Mouse (Mus musculus): ENCODE measurements at regions not wholly inside any gene's neighbourhood (a gene's known extent, or its start where the extent isn't known, plus 50 kb on each side); places are given as distances from the start of the nearest gene placed in this dataset.

- Histone ChIP-seq H3K4me1 (replicated peaks) (no peaks in the 10 kb centered on the region), H3K27me3 (no peaks in the 10 kb centered on the region; the same call in 1 of the 2 replicates), H3K4me2 (no peak overlapping the region), H3K36me3 (no peaks in the 10 kb centered on the region), H3K27ac (no peak overlapping the region), H3K4me3 (replicated peaks) (no peak overlapping the region), H3K9me3 (replicated peaks) (no peaks in the 10 kb centered on the region), H3K9ac (no peak overlapping the region)
- DNase-seq = no peak
- no peak for ATAC-seq (ENCODE audit: low read depth)
- WGBS (ENCODE audit: insufficient replicate concordance) = 66% methylated on average over 6 of the region's 6 CpGs
Observed at GRCm38 (mm10) chr6:31263821-31264220, 134.7 kb upstream of the Mkln1 start.

DNA sequence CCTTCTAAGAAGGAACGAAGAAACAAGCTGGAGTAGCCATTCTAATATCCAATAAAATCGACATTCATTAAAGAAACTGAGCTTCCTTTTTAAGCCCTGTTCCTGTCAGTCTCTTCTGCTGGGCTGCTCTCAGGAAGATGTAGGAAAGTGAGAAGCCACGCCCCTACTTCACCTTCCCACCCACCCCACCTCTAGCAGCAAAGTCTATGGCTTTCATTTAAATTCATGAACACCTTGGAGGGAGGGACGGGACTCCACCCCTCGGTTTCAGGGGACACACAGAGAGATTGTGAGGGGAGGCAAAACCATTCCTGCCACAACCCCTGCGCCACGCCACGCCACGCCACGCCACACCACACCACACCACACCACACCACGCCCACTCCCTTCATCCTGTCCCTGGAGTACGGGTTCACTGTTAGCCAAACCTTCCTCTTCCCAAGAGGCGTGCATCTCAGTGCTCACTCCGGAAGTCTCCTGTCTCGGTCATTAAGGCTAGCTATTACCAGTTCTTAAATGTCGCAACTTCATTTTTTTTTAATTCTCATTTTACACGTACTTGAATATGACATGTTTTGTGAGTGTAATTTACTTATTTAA lies 132.0 kb upstream of the Mkln1 start:
- Histone ChIP-seq H3K36me3 (no peaks in the 10 kb centered on the region), H3K27ac (no peak overlapping the region), H3K9me3 (replicated peaks) (no peaks in the 10 kb centered on the region), H3K27me3 (no peaks in the 10 kb centered on the region), H3K4me3 (replicated peaks) (no peak overlapping the region), H3K9ac (no peak overlapping the region), H3K4me2 (no peak overlapping the region), H3K4me1 (replicated peaks) (no peaks in the 10 kb centered on the region)
- ATAC-seq (ENCODE audit: low read depth) = no peak
- 51% methylated on average over 17 of the region's 17 CpGs for WGBS (ENCODE audit: insufficient replicate concordance)
- DNase-seq = no peak

GRCm38 (mm10) chr6:31268057-31268456 lies 130.5 kb upstream of the Mkln1 start:
- ATAC-seq (ENCODE audit: low read depth) (no peak), DNase-seq (no peak)
- Histone ChIP-seq H3K27me3 (no peaks in the 10 kb centered on the region), H3K4me3 (replicated peaks) (no peak overlapping the region), H3K9me3 (replicated peaks) (no peaks in the 10 kb centered on the region), H3K36me3 (no peaks in the 10 kb centered on the region), H3K4me1 (replicated peaks) (no peaks in the 10 kb centered on the region), H3K4me2 (no peak overlapping the region), H3K9ac (no peak overlapping the region), H3K27ac (no peak overlapping the region)
- 31% methylated on average over 2 of the region's 2 CpGs for WGBS (ENCODE audit: insufficient replicate concordance)

GRCm38 (mm10) chr6:31273816-31274215 lies 124.7 kb upstream of the Mkln1 start:
- peaks cover 6% of the 10 kb centered on the region; the same call in 1 of the 2 replicates for H3K27me3 ChIP-seq
- no peak overlapping the region for H3K27ac ChIP-seq
- 47% methylated on average over 5 of the region's 5 CpGs for WGBS (ENCODE audit: insufficient replicate concordance)
- H3K4me2 ChIP-seq = no peak overlapping the region
- H3K4me1 ChIP-seq (replicated peaks) = no peaks in the 10 kb centered on the region
- no peak overlapping the region for H3K4me3 ChIP-seq (replicated peaks)
- H3K9ac ChIP-seq = no peak overlapping the region
- DNase-seq = no peak
- no peaks in the 10 kb centered on the region for H3K9me3 ChIP-seq (replicated peaks)
- H3K36me3 ChIP-seq = no peaks in the 10 kb centered on the region
- no peak for ATAC-seq (ENCODE audit: low read depth)

DNA sequence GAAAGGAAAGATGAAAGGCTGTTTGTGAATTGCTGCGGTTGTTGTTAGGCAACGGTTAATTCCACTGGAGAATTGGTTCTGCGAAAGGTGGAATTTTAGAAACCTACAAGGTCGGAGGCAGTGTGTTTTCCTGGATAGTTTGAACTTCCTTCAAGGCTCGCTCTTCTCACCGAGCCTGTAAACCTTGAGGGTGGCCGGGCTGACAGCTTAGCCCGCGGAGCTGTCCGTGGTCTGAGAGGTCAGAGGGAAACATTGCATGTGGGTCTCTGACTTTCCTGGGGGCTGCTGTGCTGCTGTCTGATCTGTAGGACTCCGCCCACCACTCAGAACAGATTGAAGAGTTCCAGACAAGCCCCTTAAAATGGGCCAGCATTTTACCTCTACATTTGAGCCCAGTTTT lies 124.3 kb upstream of the Mkln1 start:
- peaks cover 6% of the 10 kb centered on the region; the same call in 1 of the 2 replicates for H3K27me3 ChIP-seq
- no peaks in the 10 kb centered on the region for H3K4me1 ChIP-seq (replicated peaks)
- no peaks in the 10 kb centered on the region for H3K9me3 ChIP-seq (replicated peaks)
- no peak overlapping the region for H3K4me3 ChIP-seq (replicated peaks)
- no peaks in the 10 kb centered on the region for H3K36me3 ChIP-seq
- DNase-seq (no peak), ATAC-seq (ENCODE audit: low read depth) (no peak)
- 16% methylated on average over 11 of the region's 11 CpGs for WGBS (ENCODE audit: insufficient replicate concordance)
- no peak overlapping the region for H3K9ac ChIP-seq
- H3K4me2 ChIP-seq = no peak overlapping the region
- no peak overlapping the region for H3K27ac ChIP-seq

DNA sequence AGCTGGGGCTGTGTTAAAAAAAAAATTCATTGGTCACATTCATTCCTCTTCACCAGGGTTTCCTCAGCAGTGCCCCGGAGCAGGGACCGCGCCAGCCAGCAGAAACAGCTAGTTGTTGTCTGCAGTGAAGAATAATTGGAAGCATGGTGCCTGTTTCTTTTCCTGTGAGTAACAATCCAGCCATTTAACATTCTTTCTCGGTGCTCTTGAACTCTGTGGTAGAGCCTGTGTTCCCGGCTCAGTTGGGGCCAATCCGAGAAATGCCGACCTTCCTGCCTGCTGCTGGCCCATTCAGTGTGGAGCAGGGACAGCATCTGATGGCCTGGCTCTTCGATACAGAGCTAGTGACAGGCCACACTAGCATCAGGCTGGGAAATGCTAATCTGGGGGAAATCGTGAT lies 120.7 kb upstream of the Mkln1 start:
- no peaks in the 10 kb centered on the region for H3K9me3 ChIP-seq (replicated peaks)
- no peak overlapping the region for H3K9ac ChIP-seq
- no peaks in the 10 kb centered on the region for H3K4me1 ChIP-seq (replicated peaks)
- no peaks in the 10 kb centered on the region for H3K36me3 ChIP-seq
- peaks cover 6% of the 10 kb centered on the region; the same call in 1 of the 2 replicates for H3K27me3 ChIP-seq
- no peak overlapping the region for H3K4me2 ChIP-seq
- no peak overlapping the region for H3K27ac ChIP-seq
- DNase-seq = no peak
- H3K4me3 ChIP-seq (replicated peaks) = no peak overlapping the region
- 61% methylated on average over 9 of the region's 9 CpGs for WGBS (ENCODE audit: insufficient replicate concordance)
- ATAC-seq (ENCODE audit: low read depth) = no peak

- DNase-seq (no peak), ATAC-seq (ENCODE audit: low read depth) (no peak)
- WGBS (ENCODE audit: insufficient replicate concordance) = 68% methylated on average over 8 of the region's 8 CpGs
- Histone ChIP-seq H3K27ac (no peak overlapping the region), H3K4me1 (replicated peaks) (no peaks in the 10 kb centered on the region), H3K4me2 (no peak overlapping the region), H3K9ac (no peak overlapping the region), H3K4me3 (replicated peaks) (no peak overlapping the region), H3K9me3 (replicated peaks) (no peaks in the 10 kb centered on the region), H3K36me3 (no peaks in the 10 kb centered on the region), H3K27me3 (no peaks in the 10 kb centered on the region)
Observed at GRCm38 (mm10) chr6:31283973-31284372, 114.6 kb upstream of the Mkln1 start.

GRCm38 (mm10) chr6:31284390-31284789 lies 114.1 kb upstream of the Mkln1 start:
- WGBS (ENCODE audit: insufficient replicate concordance) = 38% methylated on average over 10 of the region's 10 CpGs
- Histone ChIP-seq H3K9me3 (replicated peaks) (no peaks in the 10 kb centered on the region), H3K9ac (no peak overlapping the region), H3K4me2 (no peak overlapping the region), H3K27me3 (0 out of 2 replicates have a peak, but pooled peaks cover 4% of the 10 kb centered on the region), H3K36me3 (no peaks in the 10 kb centered on the region), H3K4me3 (replicated peaks) (no peak overlapping the region), H3K4me1 (replicated peaks) (no peaks in the 10 kb centered on the region), H3K27ac (no peak overlapping the region)
- DNase-seq = no peak
- ATAC-seq (ENCODE audit: low read depth) = no peak

- WGBS (ENCODE audit: insufficient replicate concordance) = 78% methylated on average over 19 of the region's 19 CpGs
- Histone ChIP-seq H3K4me3 (replicated peaks) (no peak overlapping the region), H3K9me3 (replicated peaks) (no peaks in the 10 kb centered on the region), H3K36me3 (no peaks in the 10 kb centered on the region), H3K4me1 (replicated peaks) (no peaks in the 10 kb centered on the region), H3K27me3 (0 out of 2 replicates have a peak, but pooled peaks cover 6% of the 10 kb centered on the region), H3K9ac (no peak overlapping the region), H3K27ac (no peak overlapping the region), H3K4me2 (no peak overlapping the region)
- DNase-seq (no peak), ATAC-seq (ENCODE audit: low read depth) (no peak)
Observed at GRCm38 (mm10) chr6:31285064-31285463, 113.5 kb upstream of the Mkln1 start.

- DNase-seq (no peak), ATAC-seq (ENCODE audit: low read depth) (no peak)
- WGBS (ENCODE audit: insufficient replicate concordance) = 58% methylated on average over 11 of the region's 11 CpGs
- H3K27ac ChIP-seq = no peak overlapping the region
- H3K4me2 ChIP-seq = no peak overlapping the region
- no peaks in the 10 kb centered on the region for H3K36me3 ChIP-seq
- no peak overlapping the region for H3K4me3 ChIP-seq (replicated peaks)
- no peaks in the 10 kb centered on the region for H3K9me3 ChIP-seq (replicated peaks)
- H3K9ac ChIP-seq = no peak overlapping the region
- 0 out of 2 replicates have a peak, but pooled peaks cover 12% of the 10 kb centered on the region for H3K27me3 ChIP-seq
- no peaks in the 10 kb centered on the region for H3K4me1 ChIP-seq (replicated peaks)
Observed at GRCm38 (mm10) chr6:31285981-31286737, 112.4 kb upstream of the Mkln1 start.

DNA sequence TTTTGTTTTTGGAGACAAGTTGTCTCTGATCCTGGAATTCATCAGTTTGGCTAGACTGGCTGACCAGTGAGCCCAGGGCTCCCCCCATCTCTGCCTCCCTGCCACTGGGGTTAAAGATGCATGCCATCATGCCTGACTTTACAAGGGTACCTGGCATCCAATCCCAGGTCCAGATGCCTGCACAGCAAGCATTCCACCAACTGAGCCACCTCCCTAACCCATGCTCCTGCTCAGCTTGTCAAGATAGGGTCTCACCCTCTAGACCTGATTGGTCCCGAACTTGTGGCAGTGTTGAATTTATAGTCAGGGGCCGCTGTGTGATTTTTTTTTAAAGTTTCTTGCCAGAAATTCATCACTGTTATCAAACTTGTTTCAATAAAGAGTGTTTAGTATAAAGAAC lies 111.4 kb upstream of the Mkln1 start:
- no peaks in the 10 kb centered on the region for H3K4me1 ChIP-seq (replicated peaks)
- ATAC-seq (ENCODE audit: low read depth) (no peak), DNase-seq (no peak)
- H3K27me3 ChIP-seq = 0 out of 2 replicates have a peak, but pooled peaks cover 12% of the 10 kb centered on the region
- H3K9ac ChIP-seq = no peak overlapping the region
- no peak overlapping the region for H3K4me2 ChIP-seq
- 59% methylated on average over 2 of the region's 2 CpGs for WGBS (ENCODE audit: insufficient replicate concordance)
- no peak overlapping the region for H3K27ac ChIP-seq
- no peak overlapping the region for H3K4me3 ChIP-seq (replicated peaks)
- H3K9me3 ChIP-seq (replicated peaks) = no peaks in the 10 kb centered on the region
- no peaks in the 10 kb centered on the region for H3K36me3 ChIP-seq

DNA sequence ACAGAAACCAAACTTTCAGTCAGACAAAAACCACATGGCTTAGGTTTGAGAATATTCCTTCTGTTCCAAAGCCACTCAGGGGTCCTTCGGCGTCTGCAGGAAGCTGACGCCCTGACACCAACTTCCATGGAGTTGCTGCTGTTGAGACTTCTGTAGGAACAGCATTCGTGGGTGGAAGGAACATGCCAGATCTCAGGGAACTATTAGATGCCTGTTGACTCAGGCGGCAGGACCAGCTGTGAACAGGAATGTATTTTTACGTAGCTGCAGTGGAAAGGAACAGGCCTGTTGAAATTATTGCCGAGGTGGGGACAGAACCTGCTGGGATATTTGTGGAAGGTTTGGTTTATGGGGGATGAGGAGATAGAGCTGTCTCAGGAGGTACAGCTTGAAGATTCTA lies 110.8 kb upstream of the Mkln1 start:
- Histone ChIP-seq H3K4me2 (no peak overlapping the region), H3K27me3 (0 out of 2 replicates have a peak, but pooled peaks cover 12% of the 10 kb centered on the region), H3K4me1 (replicated peaks) (no peaks in the 10 kb centered on the region), H3K36me3 (no peaks in the 10 kb centered on the region), H3K9ac (no peak overlapping the region), H3K9me3 (replicated peaks) (no peaks in the 10 kb centered on the region), H3K27ac (no peak overlapping the region), H3K4me3 (replicated peaks) (no peak overlapping the region)
- 34% methylated on average over 7 of the region's 7 CpGs for WGBS (ENCODE audit: insufficient replicate concordance)
- ATAC-seq (ENCODE audit: low read depth) (no peak), DNase-seq (no peak)

All from liver, embryonic 13.5 days (tissue).